Mouse (Mus musculus) frontal cortex, postnatal 25 days (tissue): ENCODE measurements around the gene Gsn.
A peak's percentile ranks its signal among the peaks of the same experiment; 100 is the strongest.

Source experiments
- DNase-seq, 2 experiments: peaks; one replicate each; pipeline ENCODE4 v3.0.0; 2022; ENCODE audit warnings: low spot score in 2 of 2

Gene Gsn

DNA sequence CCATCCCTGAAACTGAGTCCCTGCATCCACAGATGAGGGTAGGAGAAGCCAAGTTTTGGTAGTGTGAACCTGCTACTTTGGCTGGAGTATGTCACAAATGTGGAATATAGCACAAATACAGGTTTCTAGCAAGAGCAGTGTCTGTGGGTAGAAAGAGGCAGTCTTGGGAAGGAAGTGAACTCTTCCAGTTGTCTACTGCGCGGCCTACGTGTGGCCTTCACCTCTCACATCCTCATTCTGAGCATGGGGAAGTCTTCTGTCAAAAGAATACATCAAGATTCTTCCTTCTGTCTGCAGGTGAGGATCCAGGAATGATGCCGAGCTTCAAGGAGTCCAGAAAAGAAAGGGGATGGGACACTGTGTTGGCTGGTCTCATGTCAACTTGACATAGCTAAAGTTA, 2.4 kb upstream of the Gsn start:
- DNase-seq: no peak

DNA sequence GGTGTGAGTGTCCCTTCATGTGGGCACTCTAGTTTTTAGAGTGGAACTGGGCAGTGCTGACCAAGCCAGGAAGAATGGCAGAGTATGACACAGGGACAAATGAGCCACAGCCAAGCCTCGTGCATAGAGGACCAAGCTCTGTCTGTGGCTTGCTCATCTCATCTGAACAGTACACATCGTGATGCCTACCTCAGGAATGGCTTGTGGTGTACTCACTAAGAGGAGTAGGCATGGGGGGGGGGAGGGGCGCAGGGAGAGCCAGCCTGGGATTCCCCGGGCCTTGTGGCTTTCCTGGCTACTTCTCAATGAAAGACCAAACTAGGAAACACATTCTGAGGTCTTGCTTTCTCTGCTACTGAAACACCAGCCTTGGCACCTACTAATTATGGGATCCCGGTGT, 1.2 kb upstream of the Gsn start:
- DNase-seq: no peak

DNA sequence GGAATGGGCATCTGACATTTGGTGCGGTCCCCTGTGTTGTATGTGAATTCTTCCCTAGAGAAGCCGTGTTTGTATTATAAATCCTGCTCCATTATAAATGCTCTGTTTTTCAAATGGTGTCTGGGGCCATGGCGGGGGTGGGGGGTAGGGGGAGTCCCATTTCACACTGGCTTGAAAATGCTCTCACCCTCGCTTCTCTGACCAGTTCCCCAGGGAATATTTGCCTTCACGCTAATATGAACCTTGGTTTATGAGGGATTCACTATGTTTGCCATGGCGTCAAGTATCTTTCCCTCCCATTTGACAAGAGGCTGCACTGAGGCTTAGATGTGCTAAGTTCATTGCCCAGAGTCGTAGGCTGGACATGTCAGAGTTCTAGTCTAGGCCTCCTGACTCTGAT, 718 bp upstream of the Gsn start:
- no peak for DNase-seq

DNA sequence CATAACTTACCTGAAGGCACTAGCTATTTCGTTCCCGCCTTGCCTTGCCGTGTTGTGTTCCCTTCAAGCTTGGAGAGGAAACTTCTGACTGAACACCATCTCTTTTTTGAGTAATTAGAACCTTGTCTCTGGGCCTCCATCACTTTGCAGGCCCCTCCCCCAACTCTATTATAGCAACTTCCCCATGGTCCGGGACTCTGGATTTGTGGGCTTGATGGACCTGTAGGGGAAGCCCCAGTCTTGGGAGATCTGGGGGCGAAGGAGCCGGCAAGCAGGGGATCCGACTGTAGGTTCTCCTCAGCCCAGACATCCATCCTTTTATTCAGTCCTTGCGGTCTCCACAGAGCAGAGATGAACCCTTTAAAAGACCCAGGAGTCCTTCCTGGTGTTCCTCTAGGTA, 752 bp downstream of the Gsn start:
- DNase-seq: no peak

DNA sequence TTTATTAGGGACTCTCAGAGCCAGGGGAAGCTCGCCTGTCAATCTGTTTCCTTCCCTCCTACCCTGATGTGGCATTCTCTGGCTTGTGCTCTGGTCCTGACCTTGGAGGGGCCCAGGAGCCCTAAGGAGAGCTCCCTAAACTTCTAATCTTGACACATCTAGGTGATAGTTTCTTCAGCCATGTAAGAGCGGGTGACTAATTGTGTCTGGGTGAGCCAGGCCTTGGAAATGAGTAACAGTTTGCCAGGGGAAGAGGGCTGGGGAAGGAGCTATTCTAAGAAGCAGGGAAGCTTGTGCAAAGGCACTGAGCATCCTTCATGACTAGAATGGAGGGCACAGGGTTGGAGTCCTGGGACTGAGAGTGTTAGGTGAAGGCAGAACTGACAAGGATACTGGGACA, 1.7 kb downstream of the Gsn start:
- DNase-seq: no peak

DNA sequence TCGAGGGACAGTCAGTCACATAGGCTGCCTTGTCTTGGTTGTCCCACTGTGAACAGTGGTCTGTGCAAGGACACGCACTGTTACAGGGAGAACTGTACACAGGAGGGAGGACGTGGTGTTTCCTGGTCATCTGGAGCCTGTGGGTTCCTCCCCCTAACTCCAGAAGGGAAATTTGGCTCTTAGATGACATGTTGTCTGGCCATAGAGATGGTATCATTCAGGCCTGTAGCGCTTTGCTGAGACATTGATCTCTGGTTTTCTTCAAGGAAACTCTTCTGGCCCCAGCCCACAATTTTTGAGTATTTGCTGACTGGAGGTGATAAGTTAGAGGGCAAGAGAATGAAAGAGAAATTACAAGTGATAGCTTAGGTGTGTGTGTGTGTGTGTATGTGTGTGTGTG, 2.4 kb downstream of the Gsn start:
- DNase-seq: no peak

DNA sequence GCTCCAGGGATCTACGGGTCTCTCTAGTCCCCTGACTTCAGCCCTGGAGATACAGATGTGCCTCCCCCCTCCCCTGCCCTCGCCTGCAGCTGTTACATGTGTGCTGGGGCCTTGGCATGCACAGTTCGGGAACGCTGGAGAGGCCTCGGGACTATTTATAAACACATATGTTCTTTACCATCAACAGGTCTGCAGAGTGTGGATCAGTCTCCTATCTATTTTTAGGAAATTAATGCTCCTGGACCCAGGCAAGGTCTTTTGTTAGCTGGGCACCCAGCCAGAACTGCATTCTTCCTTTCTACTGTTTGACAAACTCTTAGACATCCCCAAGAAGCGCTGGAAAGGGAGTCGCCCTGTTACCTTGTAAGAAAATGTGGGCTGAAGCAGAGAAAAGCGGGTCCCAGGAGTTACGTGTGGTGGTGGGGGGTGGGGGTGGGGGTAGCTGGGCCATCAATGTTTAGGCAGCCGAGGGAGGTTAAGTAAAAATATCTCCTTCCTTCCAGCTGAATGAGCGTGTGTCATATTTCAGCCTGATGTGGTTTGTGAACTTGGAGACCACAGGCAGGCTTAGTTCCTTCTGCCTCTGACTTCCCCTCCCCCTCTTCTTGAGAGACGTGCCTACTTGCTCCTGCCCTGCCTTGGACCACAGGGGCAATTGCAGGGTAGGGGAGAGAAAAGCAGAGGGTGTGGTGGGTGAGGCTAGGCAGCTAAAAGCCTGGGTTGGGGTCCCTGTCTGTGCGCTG, 3.3 kb downstream of the Gsn start:
- no peak for DNase-seq

DNA sequence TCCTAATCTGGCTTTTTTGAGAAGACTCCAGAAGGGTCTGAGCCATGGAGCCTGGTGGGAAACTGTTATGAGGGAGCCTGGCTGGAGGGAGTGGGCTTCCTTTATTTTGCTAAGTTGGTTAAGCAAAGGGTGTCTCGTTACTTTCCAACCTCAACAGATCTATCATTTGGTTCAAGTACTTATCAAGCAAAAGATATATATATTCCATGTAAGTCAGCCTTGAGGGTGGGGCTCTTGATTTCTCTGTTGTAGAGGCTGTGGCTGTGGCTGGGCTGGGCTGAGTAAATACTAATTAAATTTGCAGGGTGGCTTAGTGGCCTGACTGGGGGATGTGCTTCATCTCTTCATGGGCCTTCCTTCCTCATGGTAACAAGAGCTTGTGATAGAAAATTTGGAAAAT, 4.1 kb downstream of the Gsn start:
- no peak for DNase-seq

DNA sequence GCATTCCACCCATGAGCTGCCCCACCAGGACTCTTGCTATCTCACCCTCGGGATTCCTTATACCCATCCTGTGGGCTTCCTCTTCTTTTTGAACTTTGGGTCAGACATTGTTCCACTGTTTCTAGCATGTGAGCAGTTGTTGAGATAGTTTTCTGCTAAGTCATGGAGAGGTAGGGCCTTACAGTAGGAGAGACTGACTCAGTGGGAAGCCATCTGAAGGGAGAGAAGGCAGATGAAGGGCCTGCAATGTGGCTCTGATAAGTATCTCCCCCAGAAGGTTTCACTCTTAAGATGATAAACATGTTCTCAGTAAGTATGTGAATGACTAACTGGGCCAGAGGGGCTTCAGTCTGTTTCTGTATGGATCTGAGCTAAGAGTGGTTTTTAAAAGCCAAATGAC, 7.9 kb downstream of the Gsn start:
- DNase-seq: no peak

DNA sequence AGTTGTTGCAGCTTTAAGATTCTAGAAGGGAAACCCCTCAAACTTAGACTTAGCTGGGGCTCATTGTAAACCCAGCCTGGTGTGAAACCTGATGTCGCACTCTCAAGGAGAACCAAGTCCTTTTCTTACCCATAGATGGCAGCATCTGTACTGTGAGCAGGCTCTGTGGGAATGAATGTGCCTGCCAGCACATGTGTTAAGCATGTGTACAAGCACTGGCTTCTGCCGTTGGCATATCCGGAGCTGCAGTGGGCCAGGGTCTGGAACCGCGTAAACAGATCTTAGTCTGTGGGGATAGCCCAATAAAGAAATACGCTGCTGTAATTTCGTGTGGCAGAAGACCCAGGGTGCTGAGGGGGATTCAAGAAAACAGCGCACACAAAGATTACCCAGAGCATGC, 9.1 kb downstream of the Gsn start:
- no peak for DNase-seq

DNA sequence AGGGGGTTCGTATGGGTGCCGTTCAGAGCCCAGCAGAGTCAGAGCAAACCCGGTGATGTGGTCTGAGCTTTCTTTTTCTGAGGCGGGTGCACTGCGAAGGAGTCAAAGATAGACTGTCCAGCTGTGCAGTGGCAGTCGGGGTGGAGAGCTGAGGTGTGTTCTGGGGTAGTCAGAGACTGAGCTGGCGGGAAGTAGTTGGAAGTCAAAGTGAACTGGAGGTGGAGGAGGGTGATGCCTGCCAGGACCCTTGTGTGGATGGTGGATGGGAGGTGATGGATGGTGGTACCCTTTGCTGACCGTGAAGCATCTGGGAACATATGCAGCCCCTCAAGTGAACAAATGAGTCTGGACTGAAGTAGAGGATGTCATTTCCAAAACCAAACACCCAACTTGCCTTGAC, 9.6 kb downstream of the Gsn start:
- no peak for DNase-seq

DNA sequence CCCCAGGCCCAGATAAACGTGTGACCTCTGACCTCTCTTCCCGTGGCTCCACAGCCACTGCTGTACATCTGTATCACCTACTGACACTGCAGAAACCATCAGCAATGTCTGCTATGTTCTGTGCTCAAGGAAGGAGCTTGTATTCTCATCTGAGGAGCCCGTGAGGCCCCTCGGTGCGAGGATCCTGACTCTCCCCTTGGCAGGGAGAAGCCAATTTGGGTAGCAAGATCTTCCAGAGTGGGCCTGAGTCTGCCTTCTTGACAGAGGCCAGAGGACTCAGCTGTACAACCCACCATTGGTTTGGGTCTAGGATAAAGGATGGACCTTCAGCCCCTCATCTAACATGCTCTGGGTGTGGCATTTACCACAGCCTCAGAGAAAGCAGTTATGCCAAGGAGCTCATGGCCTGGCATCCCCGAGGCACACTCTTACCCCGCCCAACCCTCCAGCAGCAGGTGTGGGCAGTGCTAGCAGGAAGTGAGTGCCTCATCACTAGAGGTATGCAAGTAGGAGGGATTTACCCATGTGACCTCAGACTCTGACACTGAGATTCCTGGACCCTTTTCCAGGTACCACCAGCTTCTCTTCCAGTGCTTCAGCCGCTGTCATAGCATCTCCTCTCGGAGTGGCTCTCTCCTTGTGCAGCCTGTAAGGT, 10.2 kb downstream of the Gsn start:
- DNase-seq: no peak

DNA sequence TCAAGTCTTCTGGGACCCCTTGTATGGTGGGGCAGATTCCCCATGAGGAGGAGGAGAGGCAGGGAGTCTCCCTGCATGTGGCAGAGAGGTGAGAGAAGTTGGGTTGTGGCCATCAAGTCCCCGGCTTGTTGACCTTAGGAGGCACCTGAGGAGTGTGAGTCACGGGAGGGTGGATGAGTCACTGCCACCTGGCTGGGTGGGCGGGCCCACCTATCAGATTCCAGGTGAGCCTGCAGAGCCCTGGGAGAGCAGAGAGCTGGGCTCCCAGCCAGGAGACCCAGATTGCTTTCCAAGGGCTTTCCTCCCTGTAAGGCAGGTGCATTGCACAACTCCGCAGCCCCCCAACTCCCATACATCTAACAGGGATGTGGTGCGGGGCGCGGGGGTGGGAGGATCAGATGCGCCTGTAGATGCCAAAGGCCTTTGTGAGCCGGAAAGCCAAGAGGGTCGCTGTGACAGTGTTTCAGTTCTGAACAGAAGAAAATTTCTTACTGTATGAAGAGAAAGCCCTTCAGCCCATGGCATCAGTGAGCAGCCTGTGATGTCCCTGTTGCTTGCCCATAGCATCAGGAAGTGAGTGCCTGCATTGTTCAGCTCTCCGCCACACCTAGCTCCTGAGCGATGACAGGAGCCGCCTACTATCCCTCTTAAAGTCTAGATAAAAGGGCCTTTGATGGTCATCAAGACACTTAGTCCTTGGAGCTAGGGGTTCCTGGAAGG, 11.1 kb downstream of the Gsn start:
- no peak for DNase-seq

DNA sequence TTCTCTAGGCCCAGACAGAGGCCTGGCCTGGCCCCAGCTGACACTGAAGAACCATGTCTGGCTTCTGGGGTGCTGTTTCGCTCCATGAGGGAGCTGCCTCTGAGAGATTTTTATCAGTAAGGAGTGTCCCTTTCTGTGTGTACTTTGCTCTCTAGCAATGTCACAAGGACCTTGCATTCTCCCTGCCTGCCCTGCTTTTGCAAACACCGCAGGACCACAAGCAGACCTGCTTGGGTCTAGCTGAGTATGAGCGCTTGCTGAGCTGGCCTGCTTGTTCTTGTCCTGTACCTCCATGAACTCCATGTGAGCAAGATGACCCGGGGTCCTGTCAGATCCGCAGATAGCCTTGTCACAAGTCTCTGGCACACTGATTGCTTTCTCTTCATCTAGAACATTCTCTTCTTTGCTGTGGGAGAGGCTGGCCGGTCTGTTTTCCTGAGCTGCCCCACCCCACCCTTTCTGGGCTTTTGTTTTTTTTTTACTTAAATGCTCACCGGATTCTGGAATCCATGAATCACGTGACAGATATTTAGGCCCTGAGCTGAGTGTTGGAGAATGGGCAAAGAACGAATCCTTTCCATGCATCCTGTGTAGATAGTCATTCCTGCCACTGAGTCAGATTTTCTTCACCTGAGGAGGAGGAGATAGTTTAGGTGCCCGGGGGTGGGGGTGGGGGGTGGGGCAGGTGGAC, 11.8 kb downstream of the Gsn start:
- no peak for DNase-seq

DNA sequence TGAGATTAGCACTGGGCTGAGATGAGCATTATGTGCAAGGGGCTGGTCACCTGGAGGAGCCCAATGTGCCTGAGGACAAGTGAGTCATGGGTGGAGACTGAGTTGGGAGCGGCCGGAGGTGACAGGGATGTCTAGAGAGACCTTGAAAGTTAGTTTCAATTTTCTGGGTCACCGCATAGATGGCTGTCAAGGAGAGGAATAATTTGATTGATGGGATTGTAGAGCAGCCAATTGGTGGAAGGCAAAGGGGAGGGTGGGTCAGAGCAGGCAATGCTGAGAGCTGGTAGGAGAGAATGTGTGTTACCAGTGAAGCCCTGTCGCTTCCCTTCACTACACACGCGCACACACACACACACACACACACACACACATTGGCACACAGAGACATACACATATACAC, 13.0 kb downstream of the Gsn start:
- DNase-seq: no peak

DNA sequence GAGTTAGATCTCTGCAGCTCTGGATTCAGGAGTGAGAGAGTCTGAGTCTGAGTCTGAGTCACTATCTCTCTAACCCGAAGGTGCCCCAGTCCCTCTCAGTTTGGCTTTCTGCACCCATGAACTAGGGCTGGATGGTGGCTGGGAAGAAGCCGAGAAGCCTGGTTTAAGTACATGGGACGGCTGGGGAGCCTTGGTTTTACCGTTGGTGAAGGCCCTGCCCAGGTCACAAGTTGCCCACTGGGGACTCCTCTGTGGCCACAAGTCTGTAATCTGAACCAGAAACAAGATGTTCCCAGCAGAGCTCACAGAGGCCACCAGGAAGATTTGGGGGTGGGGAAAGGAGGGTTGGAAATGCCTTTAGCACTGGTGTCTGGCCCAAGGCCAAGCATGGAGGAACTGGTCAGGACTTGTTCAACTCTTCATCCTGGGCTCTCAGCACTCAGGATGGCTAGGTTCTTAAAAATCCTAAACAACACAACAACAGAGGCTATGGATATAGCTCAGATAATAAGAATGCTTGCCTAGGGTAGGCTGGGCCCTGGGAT, 13.6 kb downstream of the Gsn start:
- no peak for DNase-seq

DNA sequence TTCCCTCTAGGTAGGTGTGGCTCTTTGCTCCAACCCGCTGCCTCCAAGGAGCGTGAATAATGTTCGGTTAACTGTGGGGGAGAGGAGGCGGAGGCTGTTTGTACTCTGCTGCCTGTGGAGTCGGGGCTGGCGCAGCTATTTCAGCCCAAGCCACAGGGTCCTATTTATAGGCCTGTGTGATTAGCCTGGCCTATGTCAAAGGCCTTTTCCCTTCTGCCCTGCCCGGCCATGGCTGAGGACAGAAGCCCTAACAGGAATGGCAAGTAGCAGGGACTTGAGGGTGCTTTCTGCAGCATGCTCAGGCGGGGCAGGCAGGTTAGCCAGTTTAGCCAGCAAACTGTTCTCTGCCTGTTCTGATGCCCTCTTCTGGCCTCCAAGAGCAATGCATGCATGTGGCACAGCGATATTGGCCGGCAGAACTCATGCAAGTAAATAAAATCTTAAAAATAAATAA, 14.4 kb downstream of the Gsn start:
- peak; percentile 39 for DNase-seq

DNA sequence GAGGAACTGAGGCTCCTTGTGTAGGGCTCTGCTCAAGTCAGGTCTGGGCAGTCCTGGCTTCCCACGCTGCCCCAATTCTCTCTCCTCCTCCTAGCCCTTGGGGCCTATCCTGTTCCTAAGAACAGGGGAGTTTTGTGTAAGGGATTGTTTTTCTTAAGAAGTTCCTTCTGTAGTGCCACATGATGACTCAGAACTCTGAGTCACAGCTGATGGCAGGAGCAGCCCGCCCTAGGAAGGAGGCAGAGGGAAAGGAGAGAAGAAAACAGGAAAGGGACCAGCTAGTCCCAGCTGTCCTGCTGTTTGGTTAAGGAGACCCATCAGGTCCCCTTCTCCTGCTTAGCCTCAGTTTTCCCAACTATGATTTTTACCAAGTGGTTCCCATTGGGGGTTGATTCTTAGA, 15.6 kb downstream of the Gsn start:
- DNase-seq: no peak

DNA sequence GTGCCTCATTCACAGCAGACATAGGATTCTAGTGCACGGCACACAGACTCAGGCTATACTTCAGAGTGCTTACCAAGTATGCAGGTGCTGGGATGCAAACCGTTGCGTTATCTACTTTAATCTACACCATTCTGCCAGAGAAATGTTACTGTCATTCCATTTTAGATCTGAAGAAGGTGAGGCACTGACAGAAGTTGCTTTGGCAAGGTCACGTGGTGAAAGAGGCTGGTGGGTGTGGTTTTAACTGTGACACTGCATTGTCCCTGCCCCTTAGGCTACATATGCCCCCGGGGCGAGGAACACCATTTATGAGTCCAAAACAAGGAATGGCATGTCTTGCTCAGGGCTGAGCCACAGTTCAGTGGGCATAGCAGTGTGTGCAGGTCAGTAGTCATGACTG, 16.7 kb downstream of the Gsn start:
- DNase-seq: no peak

DNA sequence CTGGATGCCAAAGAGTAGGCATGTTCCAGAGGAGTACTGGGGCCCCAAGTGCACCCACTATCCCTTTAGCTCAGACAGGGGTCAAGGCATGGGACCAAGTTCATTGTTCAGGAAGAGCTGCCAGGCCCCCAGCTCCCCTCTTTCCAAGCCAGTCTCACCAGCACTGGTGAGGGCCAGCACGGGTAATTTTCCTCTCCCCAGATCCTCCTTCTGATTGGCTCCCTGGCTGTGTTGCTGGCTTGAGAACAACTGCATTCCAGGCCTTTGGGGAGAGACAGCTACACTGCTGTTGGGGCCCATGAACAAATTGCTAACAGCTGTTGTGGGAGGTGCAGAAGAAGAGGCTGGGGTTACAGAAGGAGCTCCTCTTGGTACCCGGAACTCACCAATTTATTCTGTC, 17.4 kb downstream of the Gsn start:
- DNase-seq: no peak

DNA sequence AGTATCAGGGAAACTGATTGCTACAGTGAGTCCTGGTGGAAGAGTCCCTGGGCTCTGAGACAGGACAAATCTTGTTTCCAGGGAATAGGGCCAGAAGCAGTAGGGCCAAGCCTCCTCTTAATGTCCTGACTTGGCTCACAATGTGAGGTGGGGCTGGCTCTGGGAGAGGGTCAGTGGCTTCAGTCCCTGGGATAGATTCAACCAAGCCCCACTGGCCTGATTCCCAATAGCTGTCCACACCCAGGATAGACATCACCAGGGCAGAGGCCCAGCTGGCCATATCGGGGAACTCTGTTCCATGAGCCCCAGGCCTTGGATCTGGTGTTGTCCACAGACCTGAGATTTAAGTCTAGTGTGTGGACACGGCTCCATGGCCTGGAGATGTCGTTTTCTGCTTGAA, 21.5 kb downstream of the Gsn start:
- no peak for DNase-seq
